Mouse (Mus musculus): ENCODE measurements around the gene 1700007K13Rik.

1700007K13Rik gene

GRCm38 (mm10) chr2:28469461-28469860 lies 3.3 kb upstream of the 1700007K13Rik start:
- DNase-seq (ENCODE audit: low read depth, low spot score), result no peak

DNA sequence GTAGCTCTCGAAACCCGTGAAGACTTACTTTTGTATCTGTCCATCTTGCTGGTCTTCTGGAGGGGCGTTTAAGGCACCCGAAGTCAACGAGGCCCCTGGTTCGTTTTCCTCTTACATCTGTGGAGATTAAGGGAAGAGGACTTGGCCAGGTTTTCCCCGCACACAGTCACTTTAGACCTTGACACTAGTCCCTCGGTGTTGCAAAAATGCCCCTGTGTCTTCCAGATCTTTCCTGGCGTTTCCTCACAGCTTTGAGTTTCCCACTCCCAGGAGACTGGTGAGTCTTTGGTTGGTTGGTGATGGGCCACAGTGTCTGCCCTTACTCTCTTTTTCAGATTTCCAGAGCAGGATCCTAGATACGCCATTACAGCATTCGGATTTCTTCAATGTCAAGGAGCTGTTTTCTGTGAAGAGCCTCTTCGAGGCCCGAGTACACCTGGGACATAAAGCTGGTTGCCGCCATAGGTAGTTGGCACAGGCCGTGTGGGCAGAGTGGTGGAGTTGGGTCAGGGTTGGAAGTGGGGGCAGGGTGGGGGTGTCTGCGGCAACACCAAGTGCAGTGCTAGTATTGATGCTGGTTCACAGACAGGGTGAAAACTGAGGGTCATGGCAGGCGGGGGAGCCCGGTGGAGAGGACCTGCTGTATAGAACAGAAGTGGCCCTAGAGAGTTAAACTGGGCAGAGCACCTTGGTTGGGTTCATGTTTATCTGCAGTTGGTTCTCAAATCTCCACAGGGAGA lies 2.5 kb upstream of the 1700007K13Rik start:
- no peak for DNase-seq (ENCODE audit: low read depth, low spot score)

DNA sequence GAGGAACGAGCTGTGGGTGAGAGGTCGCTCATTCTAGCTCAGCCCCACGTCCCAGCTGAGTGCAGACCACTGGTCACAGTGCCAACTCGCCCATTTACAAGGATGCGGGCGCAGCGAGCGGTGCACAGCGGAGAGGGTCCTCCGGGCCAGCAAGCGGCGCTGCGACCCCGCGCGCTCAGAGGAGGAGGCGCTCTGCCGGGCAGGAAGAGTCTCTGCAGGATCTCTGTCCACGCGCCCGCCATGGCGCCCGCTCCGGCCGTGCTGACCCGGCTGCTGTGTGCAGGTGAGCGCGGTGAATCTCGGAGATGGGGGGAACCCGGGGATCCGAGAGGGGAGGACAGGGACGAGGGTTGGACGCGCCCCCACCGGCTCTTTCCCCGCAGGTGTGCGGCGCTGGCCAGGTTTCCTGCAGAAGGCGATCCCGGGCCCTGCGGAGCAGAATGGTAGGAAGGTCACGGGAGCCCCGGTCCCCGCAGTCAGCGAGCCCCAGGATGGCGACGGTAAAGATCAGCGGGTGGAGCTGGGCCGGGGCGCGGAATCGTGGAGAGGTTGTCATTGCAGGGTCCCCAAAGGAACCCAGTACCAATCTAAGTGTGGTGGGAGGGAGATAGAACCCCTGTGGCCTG lies 1.8 kb upstream of the 1700007K13Rik start, which contains the start of gene Mrps2:
Gene Mrps2, plus strand, starts transcription at position 207 of the 626 bp plus-strand sequence.
- DNase-seq (ENCODE audit: low read depth, low spot score), result peak; percentile 89

GRCm38 (mm10) chr2:28464919-28465318 lies 1.2 kb downstream of the 1700007K13Rik start:
- DNase-seq (ENCODE audit: low read depth, low spot score), result no peak

DNA sequence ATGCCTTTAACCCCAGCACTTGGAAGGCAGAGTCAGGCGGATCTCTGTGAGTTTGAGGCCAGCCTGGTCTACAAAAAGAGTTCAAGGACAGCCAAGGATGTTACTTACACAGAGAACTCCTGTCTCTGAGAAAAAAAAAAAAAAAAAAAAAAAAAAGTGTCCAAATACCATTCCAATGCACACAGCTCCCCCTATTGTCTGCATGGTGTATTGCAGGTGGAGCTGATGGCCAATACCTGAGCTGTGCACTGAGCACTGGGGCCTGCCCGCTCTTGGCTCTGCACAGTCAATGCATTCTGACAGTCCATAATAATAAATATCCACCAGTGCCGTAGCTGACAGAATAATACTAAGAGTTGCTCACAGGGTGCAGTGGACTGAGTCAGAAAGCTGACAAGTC lies 2.2 kb downstream of the 1700007K13Rik start:
- DNase-seq (ENCODE audit: low read depth, low spot score), result peak; percentile 75

- DNase-seq (ENCODE audit: low read depth, low spot score), result no peak
Observed at GRCm38 (mm10) chr2:28456616-28457015, 9.5 kb downstream of the 1700007K13Rik start.

DNA sequence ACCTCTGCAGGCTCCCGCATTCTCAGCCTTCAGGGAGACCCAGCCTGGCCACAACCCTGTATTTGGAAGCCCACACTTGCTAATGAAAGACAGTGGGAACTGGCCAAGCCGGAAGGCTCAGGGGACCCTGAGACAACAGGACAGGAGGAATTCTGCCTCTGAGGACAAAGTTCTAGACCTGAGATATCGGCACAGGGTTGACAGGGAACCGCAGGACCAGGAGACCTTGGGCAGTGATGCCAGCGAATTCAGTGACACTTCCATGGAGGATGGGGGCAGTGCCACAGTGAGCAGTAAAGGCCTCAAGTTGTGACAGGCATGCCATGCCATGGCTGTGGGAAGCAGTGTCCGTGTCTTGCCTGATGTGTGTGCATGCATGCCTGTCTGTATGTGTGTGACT lies 12.6 kb downstream of the 1700007K13Rik start:
- DNase-seq (ENCODE audit: low read depth, low spot score), result no peak

DNA sequence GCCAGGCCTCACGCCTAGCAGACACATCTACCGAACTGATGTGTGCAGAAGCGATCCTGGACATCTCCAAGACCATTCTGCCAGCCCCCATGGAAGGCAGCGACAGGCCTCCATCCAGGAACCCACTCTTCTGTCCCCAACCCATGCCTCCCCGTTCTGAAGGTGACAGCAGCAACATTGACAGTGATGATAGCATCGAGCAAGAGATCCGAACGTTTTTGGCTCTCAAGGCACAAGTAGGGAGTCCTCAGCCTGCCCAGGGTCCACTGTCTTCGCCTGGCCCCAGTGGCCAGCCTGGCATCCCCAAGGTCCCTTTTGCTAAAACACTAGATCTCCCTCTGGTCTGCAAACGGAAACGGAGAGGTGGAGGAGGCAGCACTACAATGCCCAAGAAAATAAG lies 14.5 kb downstream of the 1700007K13Rik start:
- no peak for DNase-seq (ENCODE audit: low read depth, low spot score)

DNA sequence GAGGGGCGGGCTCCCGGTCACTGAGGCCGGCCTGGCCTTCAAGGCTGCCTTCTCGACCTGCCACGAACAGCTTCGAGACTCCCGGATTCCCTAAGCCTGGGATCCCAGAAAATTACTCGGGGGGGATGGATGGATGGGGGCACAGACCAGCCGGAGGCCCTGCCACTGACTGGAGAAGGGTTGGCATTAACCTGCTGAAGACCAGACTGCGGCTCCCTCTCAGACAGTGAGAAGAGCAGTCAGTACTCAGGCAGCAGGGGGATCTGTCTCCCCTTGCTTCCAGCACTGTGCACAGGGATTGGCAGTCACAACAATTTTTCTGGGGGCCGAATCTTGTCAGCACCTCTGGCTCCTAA lies 18.8 kb downstream of the 1700007K13Rik start:
- DNase-seq (ENCODE audit: low read depth, low spot score), result no peak

GRCm38 (mm10) chr2:28446515-28447314 lies 19.4 kb downstream of the 1700007K13Rik start, which contains the start of gene Ppp1r26:
Gene Ppp1r26, plus strand, starts transcription at chr2:28446800.
- DNase-seq (ENCODE audit: low read depth, low spot score), result no peak

GRCm38 (mm10) chr2:28446181-28446514 lies 20.0 kb downstream of the 1700007K13Rik start:
- DNase-seq (ENCODE audit: low read depth, low spot score), result no peak

- DNase-seq (ENCODE audit: low read depth, low spot score), result peak; percentile 25
Observed at GRCm38 (mm10) chr2:28445082-28445481, 21.1 kb downstream of the 1700007K13Rik start.

DNA sequence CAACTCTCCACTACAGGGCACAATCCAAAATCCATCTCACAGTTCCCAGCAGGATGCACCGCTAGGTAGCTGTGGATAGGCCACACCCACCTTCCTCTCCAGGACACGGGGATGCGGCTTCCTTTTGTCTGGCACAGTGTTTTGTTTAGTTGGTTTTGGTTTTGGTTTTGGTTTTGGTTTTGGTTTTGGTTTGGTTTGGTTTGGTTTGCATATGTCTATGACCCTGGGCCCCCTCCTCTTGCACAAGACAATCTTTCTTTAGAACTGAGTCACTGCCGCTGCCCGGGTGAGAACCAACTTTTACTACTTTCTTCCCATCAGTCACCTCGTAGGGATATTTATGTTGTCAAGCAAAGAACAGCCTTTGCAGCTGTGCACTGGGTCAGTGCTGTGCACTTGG lies 25.3 kb downstream of the 1700007K13Rik start:
- DNase-seq (ENCODE audit: low read depth, low spot score), result no peak

- DNase-seq (ENCODE audit: low read depth, low spot score), result no peak
Observed at GRCm38 (mm10) chr2:28435401-28435800, 30.7 kb downstream of the 1700007K13Rik start.

DNA sequence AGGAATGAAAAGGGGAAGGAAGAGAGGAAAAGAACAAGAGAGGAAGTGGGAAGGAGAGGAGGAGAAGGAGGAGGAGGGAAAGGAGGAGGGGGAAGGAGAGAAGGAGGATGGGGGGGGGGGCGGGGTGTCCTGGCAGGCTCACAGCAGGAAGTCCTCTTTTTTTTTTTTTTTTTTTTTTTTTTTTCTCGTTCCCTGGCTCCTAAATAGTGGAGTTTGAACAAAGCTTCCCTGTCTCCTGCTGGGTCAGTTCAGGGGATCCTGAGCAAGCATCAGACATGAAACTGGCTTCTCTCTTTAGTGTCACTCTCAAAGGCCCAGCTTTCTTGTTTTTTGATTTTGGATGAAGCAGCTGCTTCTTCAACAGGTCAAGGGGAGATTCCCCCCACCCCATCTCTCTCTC lies 32.6 kb downstream of the 1700007K13Rik start:
- no peak for DNase-seq (ENCODE audit: low read depth, low spot score)

- DNase-seq (ENCODE audit: low read depth, low spot score), result no peak
Observed at GRCm38 (mm10) chr2:28432811-28433210, 33.3 kb downstream of the 1700007K13Rik start.

DNA sequence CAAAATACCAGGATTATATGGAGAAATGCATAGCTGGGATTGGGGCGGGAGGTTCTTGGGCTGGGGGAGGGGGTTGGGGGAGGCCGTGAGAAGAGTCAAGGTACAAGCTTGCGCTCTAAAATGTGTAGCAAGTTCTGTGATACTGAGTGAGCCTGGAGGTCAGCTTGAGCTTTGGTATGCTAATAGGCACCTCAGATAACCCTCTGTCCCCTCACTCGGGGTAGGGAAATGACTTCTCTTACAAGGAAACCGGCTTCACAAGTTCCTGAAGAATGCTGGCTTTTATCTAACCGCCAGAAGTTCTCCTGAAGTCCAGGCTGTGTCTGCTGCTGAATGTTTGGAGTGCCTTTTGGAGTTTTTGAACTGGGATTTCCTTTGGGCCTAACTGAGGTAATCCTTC lies 35.3 kb downstream of the 1700007K13Rik start:
- DNase-seq (ENCODE audit: low read depth, low spot score), result no peak

DNA sequence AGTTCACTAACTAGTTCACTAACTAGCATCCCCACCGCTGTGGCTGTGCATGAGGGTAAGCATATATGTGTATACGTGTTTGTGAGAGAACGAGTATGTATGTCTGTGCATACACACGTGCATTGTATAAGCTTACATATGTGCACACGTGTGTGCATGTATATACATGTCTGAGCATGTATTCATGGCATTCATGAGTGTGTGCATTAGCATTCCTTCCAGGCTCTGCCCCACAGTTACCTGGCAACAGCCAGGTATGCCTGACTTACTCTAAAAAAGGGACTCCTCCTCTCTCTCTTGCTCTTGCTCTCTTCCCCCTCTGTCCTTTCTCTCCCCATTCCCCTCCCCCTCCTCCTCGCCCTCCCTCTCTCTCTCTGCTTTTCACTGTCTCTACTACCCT lies 38.9 kb downstream of the 1700007K13Rik start:
- DNase-seq (ENCODE audit: low read depth, low spot score), result no peak

GRCm38 (mm10) chr2:28423167-28423566 lies 43.0 kb downstream of the 1700007K13Rik start:
- DNase-seq (ENCODE audit: low read depth, low spot score), result peak; percentile 70

- peak; percentile 65 for DNase-seq (ENCODE audit: low read depth, low spot score)
Observed at GRCm38 (mm10) chr2:28419898-28420297, 46.2 kb downstream of the 1700007K13Rik start.

DNA sequence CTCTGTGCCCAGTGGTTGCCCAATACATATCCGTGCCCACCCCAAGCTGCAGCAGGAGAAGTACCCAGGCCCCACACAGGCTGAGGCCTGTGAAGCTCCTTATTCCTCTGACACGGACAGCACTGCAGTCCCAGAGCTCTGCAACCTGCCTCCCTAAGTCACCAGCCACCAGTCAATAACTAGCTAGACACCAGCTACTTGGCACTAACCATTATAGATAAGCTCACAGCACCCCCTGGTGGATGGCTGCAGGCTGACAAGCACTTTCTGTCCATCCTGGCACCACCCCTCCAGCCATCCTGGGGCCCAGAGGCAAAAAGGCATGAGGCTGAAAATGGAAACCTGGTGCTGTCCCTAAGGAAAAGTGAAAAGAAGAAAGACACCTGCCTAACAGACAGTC lies 48.1 kb downstream of the 1700007K13Rik start:
- peak; percentile 74 for DNase-seq (ENCODE audit: low read depth, low spot score)

DNA sequence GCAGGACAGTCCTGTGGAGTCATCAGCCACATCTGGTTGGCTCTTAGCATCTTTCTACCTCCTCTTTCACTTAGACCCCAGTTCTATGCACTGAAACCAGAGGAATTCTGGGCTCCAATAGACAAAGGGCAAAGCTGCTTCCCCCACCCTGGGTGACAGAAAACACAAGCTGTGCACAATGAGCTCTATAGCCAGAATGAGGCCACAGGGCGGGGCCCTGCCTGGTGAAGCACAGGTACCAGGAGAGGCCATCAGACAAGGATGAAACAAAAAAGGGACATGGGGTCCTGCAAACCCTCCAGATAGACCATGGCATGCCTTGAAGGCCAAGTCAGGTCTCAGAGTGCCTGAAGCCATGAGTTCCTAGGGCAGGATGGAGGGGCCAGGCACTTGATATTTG lies 49.6 kb downstream of the 1700007K13Rik start:
- DNase-seq (ENCODE audit: low read depth, low spot score), result no peak
